Mouse (Mus musculus) midbrain, postnatal 0 days (tissue): ENCODE data around the gene Plekhg2. TPM values are rescaled to one million over a fixed set of nuclear protein-coding genes. Genes with fewer than 3 reads are reported as not detected.

Experiments used
- ATAC-seq: fragments of 200-750 bp; cut with Nextera tagmentation; 2 replicates; pipeline ENCODE4 v1.8.0; 2017; ENCODE audit warnings: moderate number of reproducible peaks, mild to moderate bottlenecking, moderate TSS enrichment, moderate library complexity; ENCODE audit not compliant: low FRiP score
- DNase-seq: peaks from one replicate; pipeline ENCODE4 v3.0.0-alpha.2; 2015; ENCODE audit warnings: low spot score
- H3K27ac ChIP-seq: fragments of 300-500 bp; sonication (generic); 2 replicates; pipeline ENCODE4 v1.5.1; 2014; ENCODE audit warnings: low read depth, mild to moderate bottlenecking, low read length, mixed read lengths
- H3K27me3 ChIP-seq: fragments of 300-500 bp; sonication (generic); 2 replicates; pipeline ENCODE4 v1.6.1; 2014; ENCODE audit warnings: low read length, control low read depth, mixed read lengths; ENCODE audit not compliant: insufficient read depth
- H3K36me3 ChIP-seq: fragments of 300-500 bp; sonication (generic); 2 replicates; pipeline ENCODE4 v1.6.1; 2014; ENCODE audit warnings: low read length, control low read depth, mixed read lengths; ENCODE audit not compliant: insufficient read depth
- H3K4me1 ChIP-seq: fragments of 300-500 bp; sonication (generic); 2 replicates; pipeline ENCODE4 v1.6.1; 2014; ENCODE audit warnings: mild to moderate bottlenecking, control low read depth, antibody characterized with exemption, low read length, mixed read lengths; ENCODE audit not compliant: insufficient read depth
- H3K4me2 ChIP-seq: fragments of 300-500 bp; sonication (generic); 2 replicates; pipeline ENCODE4 v1.6.1; 2014; ENCODE audit warnings: low read depth, mild to moderate bottlenecking, low read length, mixed read lengths; ENCODE audit not compliant: poor library complexity, severe bottlenecking
- H3K4me3 ChIP-seq: fragments of 300-500 bp; sonication (generic); 2 replicates; pipeline ENCODE4 v1.5.1; 2014; ENCODE audit warnings: low read depth, mild to moderate bottlenecking, low read length, moderate library complexity
- H3K9ac ChIP-seq: fragments of 300-500 bp; sonication (generic); replicated peaks from 2 replicates; pipeline ENCODE4 v1.6.1; 2014; ENCODE audit warnings: mild to moderate bottlenecking, low read length, moderate library complexity, mixed read lengths; ENCODE audit not compliant: poor library complexity, severe bottlenecking
- H3K9me3 ChIP-seq: fragments of 300-500 bp; sonication (generic); 2 replicates; pipeline ENCODE4 v1.6.1; 2016; ENCODE audit warnings: low read length, control low read depth
- CTCF ChIP-seq: IDR thresholded peaks from 2 replicates; pipeline ENCODE4 v1.5.1; 2016; ENCODE audit warnings: antibody characterized with exemption, mild to moderate bottlenecking
- WGBS: fragments of 180-500 bp; shearing (Covaris S2); extraction: QIAGEN DNeasy Blood & Tissue Kit; methylation state at CpG from one replicate; pipeline ENCODE4 v1.1.7; 2014; 5-methylcytosine and 5-hydroxymethylcytosine counted together
- polyA plus RNA-seq: library from polyadenylated mRNA; unstranded; fragments of >200 nt; fragmentation: Nextera tagmentation; extraction: Ambion mirVana; gene quantifications from 2 replicates; pipeline ENCODE4 v1.2.1, GENCODE M21; 2015
- total RNA-seq: library from RNA; depleted of rRNA; stranded (reverse); fragments of >200 nt; gene quantifications from 2 replicates; pipeline ENCODE4 v1.2.3, GENCODE M21; 2014; rRNA removed

Gene Plekhg2
- 15.3 and 19.4 TPM in 2 replicates for total RNA-seq
- 7.9 and 8.0 TPM in 2 replicates for polyA plus RNA-seq

GRCm38 (mm10) chr7:28372251-28373108, at the start of gene Plekhg2:
Gene Plekhg2 (minus strand): TSS chr7:28372599.
- peak within 1 kb of the TSS; percentile 99 for H3K4me2 ChIP-seq
- peak within 1 kb of the TSS; percentile 51 for H3K27ac ChIP-seq
- ATAC-seq (peak; percentile 86), DNase-seq (peak; percentile 97)
- H3K9ac ChIP-seq, result peak within 1 kb of the TSS; percentile 73
- H3K27me3 ChIP-seq, result no peaks in the 10 kb centered on the region
- peak; percentile 59 for TF ChIP-seq CTCF
- under 1% methylated on average over 58 of the region's 66 CpGs for WGBS
- peaks cover 18% of the 10 kb centered on the region; the same call in 1 of the 2 replicates for H3K4me1 ChIP-seq
- H3K9me3 ChIP-seq, result no peaks in the 10 kb centered on the region
- H3K4me3 ChIP-seq, result peak within 1 kb of the TSS; percentile 77
- no peaks in the 10 kb centered on the region for H3K36me3 ChIP-seq

GRCm38 (mm10) chr7:28419416-28419815, 47.0 kb upstream of the Plekhg2 start:
- 97% methylated on average over 2 of the region's 2 CpGs for whole genome bisulfite sequencing
- no peak for TF ChIP-seq CTCF
- Histone ChIP-seq H3K4me3 (no peak overlapping the region), H3K9me3 (no peaks in the 10 kb centered on the region), H3K27me3 (no peaks in the 10 kb centered on the region), H3K4me1 (no peaks in the 10 kb centered on the region), H3K4me2 (no peak overlapping the region), H3K9ac (no peak overlapping the region), H3K27ac (no peak overlapping the region), H3K36me3 (peaks cover 58% of the 10 kb centered on the region)
- ATAC-seq, result no peak
- DNase-seq, result no peak

DNA sequence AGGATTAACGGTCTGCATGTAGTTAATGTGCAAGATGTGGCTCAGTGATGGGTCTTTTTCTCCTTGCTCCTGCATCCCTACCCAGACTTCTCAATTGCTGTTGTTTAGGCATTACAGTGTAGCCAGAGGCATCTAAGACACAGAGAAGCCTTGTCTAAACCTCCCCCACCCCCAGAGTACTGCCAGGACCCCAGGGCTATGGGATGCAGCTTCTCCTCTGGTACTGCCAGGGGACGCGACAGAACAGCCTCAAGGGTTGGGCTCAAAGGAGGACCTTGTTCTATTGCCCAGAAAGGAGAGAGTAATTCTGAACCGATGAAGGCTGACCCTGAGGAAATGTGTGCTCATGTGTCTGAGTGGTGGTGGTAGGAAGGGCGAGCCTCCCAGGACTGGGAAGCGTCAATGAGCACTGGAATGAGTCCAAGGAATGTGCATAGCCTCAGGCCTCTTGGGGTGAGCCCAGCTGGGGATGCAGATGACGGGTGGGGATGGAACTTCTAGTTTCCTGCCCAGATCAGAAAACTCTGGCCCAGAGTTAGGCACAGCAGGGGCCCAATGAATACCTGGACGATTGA, 45.8 kb upstream of the Plekhg2 start:
- Histone ChIP-seq H3K27ac (no peak overlapping the region; the same call in 1 of the 2 replicates), H3K4me2 (no peak overlapping the region), H3K9ac (no peak overlapping the region), H3K27me3 (no peaks in the 10 kb centered on the region), H3K4me1 (no peaks in the 10 kb centered on the region), H3K4me3 (no peak overlapping the region), H3K9me3 (no peaks in the 10 kb centered on the region), H3K36me3 (peaks cover 65% of the 10 kb centered on the region)
- WGBS, result 80% methylated on average over 8 of the region's 8 CpGs
- no peak for TF ChIP-seq CTCF
- DNase-seq, result peak; percentile 39
- ATAC-seq, result no peak

DNA sequence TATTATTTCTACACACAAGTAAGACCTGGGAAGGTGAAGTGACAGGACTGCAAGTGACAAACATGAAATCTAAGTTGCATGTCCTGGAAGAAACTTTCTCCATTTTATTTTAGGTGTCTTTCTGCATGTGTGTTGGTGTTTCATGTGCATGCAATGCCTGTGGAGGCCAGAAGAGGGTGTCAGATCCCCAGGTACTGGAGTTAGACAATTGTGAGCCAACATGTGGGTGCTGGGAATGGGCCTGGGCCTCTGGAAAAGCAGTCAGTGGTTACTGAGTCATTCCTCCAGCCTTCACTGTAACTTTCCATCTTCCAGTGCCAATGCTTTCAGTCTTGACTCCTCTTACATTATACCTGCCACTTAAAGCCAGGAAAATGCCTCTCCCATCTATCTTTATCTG, 45.0 kb upstream of the Plekhg2 start:
- no peak overlapping the region for H3K4me3 ChIP-seq
- peak; percentile 47 for TF ChIP-seq CTCF
- DNase-seq (no peak), ATAC-seq (no peak)
- no peak overlapping the region for H3K4me2 ChIP-seq
- H3K9me3 ChIP-seq, result no peaks in the 10 kb centered on the region
- H3K9ac ChIP-seq, result no peak overlapping the region
- H3K27me3 ChIP-seq, result no peaks in the 10 kb centered on the region
- H3K27ac ChIP-seq, result no peak overlapping the region
- H3K4me1 ChIP-seq, result no peaks in the 10 kb centered on the region
- H3K36me3 ChIP-seq, result peaks cover 63% of the 10 kb centered on the region

DNA sequence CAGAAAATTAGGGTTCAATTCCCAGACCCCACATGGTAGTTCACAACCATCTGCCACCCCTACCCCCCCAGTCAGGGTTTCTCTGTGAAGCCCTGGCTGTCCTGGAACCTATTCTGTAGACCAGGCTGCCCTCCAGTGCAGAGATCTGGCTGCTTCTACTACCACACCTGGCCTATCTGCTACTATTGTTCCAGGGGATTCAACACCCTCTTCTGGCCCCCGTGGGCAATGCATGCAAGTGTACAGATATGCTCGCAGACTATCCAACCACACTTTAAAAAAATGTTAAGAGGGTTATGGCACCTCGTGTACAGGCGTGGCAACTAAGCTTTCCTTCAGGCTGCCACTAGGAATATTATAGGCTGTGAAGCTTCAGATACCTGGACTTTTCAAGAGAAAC, 40.4 kb upstream of the Plekhg2 start:
- Histone ChIP-seq H3K4me2 (no peak overlapping the region), H3K9me3 (no peaks in the 10 kb centered on the region), H3K9ac (no peak overlapping the region), H3K4me1 (no peaks in the 10 kb centered on the region), H3K36me3 (peaks cover 48% of the 10 kb centered on the region), H3K27me3 (no peaks in the 10 kb centered on the region), H3K4me3 (no peak overlapping the region), H3K27ac (no peak overlapping the region)
- ATAC-seq (no peak), DNase-seq (no peak)
- TF ChIP-seq CTCF, result peak; percentile 22; the same call in 1 of the 2 replicates
- WGBS, result 88% methylated on average over 4 of the region's 4 CpGs
